Mouse (Mus musculus): Measurements from ENCODE around the gene Ifi206. TPM values are rescaled to one million over a fixed set of nuclear protein-coding genes. Genes with fewer than 3 reads are reported as not detected.

Gene Ifi206
- polyA plus RNA-seq, 1 experiment from 2014 or later = not detected

Small RNAs within 50 kb of the gene (microRNA-seq; reads per million reads assigned to microRNA genes)
- not detected for gene Gm44481

Other genes with a start within 250 kb of the Ifi206 start
- not detected in 2 replicates for gene Olfr418, start 225.0 kb downstream of the Ifi206 start, polyA plus RNA-seq (2015; fragmentation: Nextera tagmentation; extraction: Ambion mirVana)
- not detected in 2 replicates for gene Mptx2, start 213.3 kb downstream of the Ifi206 start, polyA plus RNA-seq (2015; fragmentation: Nextera tagmentation; extraction: Ambion mirVana)
- 0.57 and 0.66 TPM in 2 replicates for gene Ackr1, start 157.3 kb downstream of the Ifi206 start, polyA plus RNA-seq (2015; fragmentation: Nextera tagmentation; extraction: Ambion mirVana)
- gene Aim2, start 140.2 kb downstream of the Ifi206 start, polyA plus RNA-seq (2015; fragmentation: Nextera tagmentation; extraction: Ambion mirVana) = 1.1 and 1.3 TPM in 2 replicates
- gene Cadm3, start 123.3 kb downstream of the Ifi206 start, polyA plus RNA-seq (2015; fragmentation: Nextera tagmentation; extraction: Ambion mirVana) = 0.67 and 0.86 TPM in 2 replicates
- gene Ifi214, start 44.9 kb upstream of the Ifi206 start, polyA plus RNA-seq (2015; fragmentation: Nextera tagmentation; extraction: Ambion mirVana) = not detected in 2 replicates
- gene Ifi213, start 108.2 kb upstream of the Ifi206 start, polyA plus RNA-seq (2015; fragmentation: Nextera tagmentation; extraction: Ambion mirVana) = not detected in 2 replicates
- gene Ifi209, start 139.9 kb upstream of the Ifi206 start, polyA plus RNA-seq (2015; fragmentation: Nextera tagmentation; extraction: Ambion mirVana) = 0.04 and 0.11 TPM in 2 replicates
- not detected in 2 replicates for gene Ifi208, start 182.6 kb upstream of the Ifi206 start, polyA plus RNA-seq (2015; fragmentation: Nextera tagmentation; extraction: Ambion mirVana)